Mouse (Mus musculus): ENCODE measurements around the gene Crybb1.

DNA sequence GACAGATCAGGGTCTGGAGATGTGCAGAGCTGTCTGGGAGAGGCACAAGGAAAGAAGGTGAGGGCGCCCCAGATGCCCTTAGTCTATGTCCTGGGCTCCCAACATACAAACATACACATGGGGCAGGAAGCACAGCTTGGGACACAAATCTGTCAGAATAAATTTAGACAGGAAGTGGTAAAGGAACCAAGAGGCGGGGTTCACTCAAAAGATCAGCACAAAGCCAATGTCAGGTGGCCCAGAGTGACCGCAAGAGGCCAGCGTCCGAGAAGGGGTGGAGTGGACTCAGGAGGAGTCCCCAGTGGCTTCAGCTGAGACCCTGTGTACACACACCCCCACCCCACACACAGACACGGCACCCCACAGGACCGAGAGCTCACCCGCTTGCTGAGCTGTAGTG lies 35.4 kb upstream of the Crybb1 start:
- TF ChIP-seq CTCF (conservative IDR thresholded peaks at IDR 0.05; ENCODE audit: low read length) (no peak), POU5F1 (IDR thresholded peaks at IDR 0.05; ENCODE audit: borderline replicate concordance, low read length) (no peak), NANOG (IDR thresholded peaks at IDR 0.05; ENCODE audit: borderline replicate concordance, low read length) (no peak)
